ENCODE assay signal across 8 mouse cellular contexts in the genomic region with DNA sequence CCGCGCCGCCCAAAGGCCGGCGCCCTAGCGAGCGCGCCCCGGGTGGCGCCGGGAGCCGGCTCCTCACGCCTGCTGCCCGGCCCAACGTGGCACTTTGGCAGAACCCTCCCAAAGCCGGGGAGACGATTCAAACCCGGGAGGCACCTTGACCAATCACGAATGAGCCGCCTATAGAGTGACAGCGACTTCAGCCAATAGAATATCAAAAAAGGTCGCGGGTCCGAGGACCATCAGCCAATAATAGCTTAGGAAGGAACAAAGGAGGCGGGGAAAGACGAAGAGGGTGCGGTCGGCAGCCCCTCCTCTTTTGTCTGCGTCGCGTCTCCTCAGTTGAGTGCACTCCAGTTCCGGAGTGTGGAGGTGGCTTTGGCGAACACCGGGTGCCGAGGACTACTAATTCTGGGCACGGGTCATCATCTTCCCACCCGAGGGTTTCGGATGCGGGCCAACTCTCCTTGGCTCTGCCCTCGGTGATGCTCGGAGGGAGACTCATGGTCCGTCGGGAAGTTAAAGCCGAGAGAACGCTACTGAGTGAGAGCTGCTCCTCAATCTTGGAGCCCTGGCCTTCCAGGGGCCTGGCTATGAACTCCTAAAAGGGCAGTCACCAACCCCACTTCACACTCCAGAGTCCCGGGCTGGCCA. TPM values are rescaled to one million over a fixed set of nuclear protein-coding genes. Genes with fewer than 3 reads are reported as not detected.
DNase-seq lines count a peak whose midpoint lies in the region; ATAC-seq lines count a peak whose summit lies in the region.

A gene (minus strand): TSS at position 113 of the 642 bp plus-strand sequence.
A gene (plus strand): TSS at position 310 of the 642 bp plus-strand sequence.

- peak; percentile 97 for DNase-seq in ES-CJ7 (ENCODE audit: low read depth, low spot score)
- peak; percentile 93 for DNase-seq in cerebellum, adult 11 months
- DNase-seq in forebrain, embryonic 14.5 days (ENCODE audit: low spot score): peak; percentile 99
- peak; percentile 92 to 96 for DNase-seq in heart, postnatal 14 days
- DNase-seq in layer of hippocampus, adult 11-12 months (ENCODE audit: low spot score): peak; percentile 97
- peak; percentile 97 to 98 for DNase-seq in lung, adult 18-20 months
- peak; percentile 97 for DNase-seq in testis, postnatal 14 days (ENCODE audit: low spot score)

- H3K4me1 ChIP-seq in forebrain, embryonic 14.5 days (ENCODE audit: control insufficient read depth, insufficient read depth, low read length): peaks cover 12% of the 10 kb centered on the region
- peaks cover 27% of the 10 kb centered on the region for H3K4me1 ChIP-seq in neural tube, embryonic 15.5 days

- H3K9ac ChIP-seq in forebrain, embryonic 14.5 days (ENCODE audit: low read length): peak within 1 kb of the TSS; percentile 81
- H3K9ac ChIP-seq in neural tube, embryonic 15.5 days (replicated peaks): peak within 1 kb of the TSS; percentile 81

- intact Hi-C loops in heart, postnatal 14 days (cut with DNase I): loop anchor here (2.0 to 5.0 kb wide), 2 partner anchors 46 to 50 kb away; a partner anchor contains a TSS

- no peaks in the 10 kb centered on the region for H3K36me3 ChIP-seq in forebrain, embryonic 14.5 days (ENCODE audit: control insufficient read depth, insufficient read depth, low read length)
- no peaks in the 10 kb centered on the region for H3K36me3 ChIP-seq in neural tube, embryonic 15.5 days

- no peaks in the 10 kb centered on the region for H3K9me3 ChIP-seq in forebrain, embryonic 14.5 days (replicated peaks; ENCODE audit: control insufficient read depth, low read length)
- no peaks in the 10 kb centered on the region for H3K9me3 ChIP-seq in neural tube, embryonic 15.5 days (replicated peaks)

- under 1% methylated on average over 46 of the region's 46 CpGs for WGBS in forebrain, embryonic 14.5 days
- WGBS in neural tube, embryonic 15.5 days: under 1% methylated on average over 45 of the region's 46 CpGs

- H3K4me3 ChIP-seq in forebrain, embryonic 14.5 days (ENCODE audit: low read depth, low read length): peak within 1 kb of the TSS; percentile 86
- peak within 1 kb of the TSS; percentile 93 for H3K4me3 ChIP-seq in neural tube, embryonic 15.5 days (replicated peaks)

- no peaks in the 10 kb centered on the region for H3K27me3 ChIP-seq in forebrain, embryonic 14.5 days (replicated peaks; ENCODE audit: control insufficient read depth, insufficient read depth, low read length)
- H3K27me3 ChIP-seq in neural tube, embryonic 15.5 days (replicated peaks): no peaks in the 10 kb centered on the region

- peak; percentile 97 for ATAC-seq in forebrain, embryonic 14.5 days
- peak; percentile 97 for ATAC-seq in neural tube, embryonic 15.5 days (ENCODE audit: low FRiP score)

- H3K27ac ChIP-seq in forebrain, embryonic 14.5 days (ENCODE audit: low read depth, low read length): peak within 1 kb of the TSS; percentile 50
- H3K27ac ChIP-seq in neural tube, embryonic 15.5 days (replicated peaks): peak within 1 kb of the TSS; percentile 78

- peak within 1 kb of the TSS; percentile 85 for H3K4me2 ChIP-seq in forebrain, embryonic 14.5 days (ENCODE audit: low read length)
- peak within 1 kb of the TSS; percentile 90 for H3K4me2 ChIP-seq in neural tube, embryonic 15.5 days

RNA-seq across cellular contexts. Expression of the first gene that starts in this region (rescaled TPM):
- polyA plus RNA-seq in forebrain, embryonic 14.5 days (2014; fragmentation: Nextera tagmentation; extraction: Ambion mirVana): 11.3 and 11.9 TPM in 2 replicates
- total RNA-seq in heart, postnatal 14 days (2021): 10 to 100 TPM; 24.1 to 24.8 TPM
- polyA plus RNA-seq in neural tube, embryonic 15.5 days (2015; fragmentation: Nextera tagmentation; extraction: Ambion mirVana): 14.0 and 14.5 TPM in 2 replicates

RNA-seq across cellular contexts. Expression of the second gene that starts in this region (rescaled TPM):
- 0.10 and 0.57 TPM in 2 replicates for polyA plus RNA-seq in forebrain, embryonic 14.5 days (2014; fragmentation: Nextera tagmentation; extraction: Ambion mirVana)
- total RNA-seq in heart, postnatal 14 days (2021): not detected
- polyA plus RNA-seq in neural tube, embryonic 15.5 days (2015; fragmentation: Nextera tagmentation; extraction: Ambion mirVana): 0.22 and 0.28 TPM in 2 replicates

Comparison
In these comparisons a context has a peak if more than half of its experiments do, and no peak if none do; other contexts are left out.
1. Peak in every context shown above with its lines: DNase-seq, ATAC-seq, H3K4me3 ChIP-seq and H3K27ac ChIP-seq.